Mouse (Mus musculus) olfactory bulb, adult 2 months (tissue): ENCODE measurements around the gene Pkp4. TPM values are rescaled to one million over a fixed set of nuclear protein-coding genes. Genes with fewer than 3 reads are reported as not detected.

ENCODE experiments used
- H3K27ac ChIP-seq: fragments of 200-500 bp; 2 replicates; pipeline ENCODE4 v1.5.1; 2012; ENCODE audit warnings: low read depth, low read length; ENCODE audit not compliant: insufficient read depth
- H3K4me1 ChIP-seq: fragments of 200-500 bp; 2 replicates; pipeline ENCODE4 v1.6.1; 2012; ENCODE audit warnings: low read length; ENCODE audit not compliant: control insufficient read depth, insufficient read depth
- H3K4me3 ChIP-seq: fragments of 200-500 bp; 2 replicates; pipeline ENCODE4 v1.5.1; 2012; ENCODE audit warnings: mild to moderate bottlenecking, low read depth, low read length, moderate library complexity; ENCODE audit not compliant: insufficient read depth
- CTCF ChIP-seq: fragments of 200-500 bp; IDR thresholded peaks from 2 replicates; pipeline ENCODE4 v1.5.1; 2012; ENCODE audit warnings: low read depth, mild to moderate bottlenecking, low read length, moderate library complexity; ENCODE audit not compliant: insufficient read depth
- POLR2A ChIP-seq: fragments of 200-500 bp; IDR thresholded peaks from 2 replicates; pipeline ENCODE4 v1.6.1; 2012; ENCODE audit warnings: mild to moderate bottlenecking, low read depth, low read length, moderate library complexity; ENCODE audit not compliant: insufficient read depth
- whole genome bisulfite sequencing: fragments of 180-500 bp; shearing (Covaris S2); methylation state at CpG from one replicate; pipeline ENCODE4 v1.1.7; 2018; 5-methylcytosine and 5-hydroxymethylcytosine counted together
- polyA plus RNA-seq: library from polyadenylated mRNA; stranded (reverse); fragments of >200 nt; gene quantifications from 2 replicates; pipeline ENCODE4 v1.2.4, GENCODE M21; 2012; ENCODE audit warnings: low replicate concordance; ENCODE audit not compliant: missing spikeins, insufficient read depth, insufficient read length

The Pkp4 gene
- polyA plus RNA-seq, 1 experiment: 318 TPM

- WGBS: 82% methylated on average over 3 of the region's 3 CpGs
- peaks cover 6% of the 10 kb centered on the region for H3K4me1 ChIP-seq
- TF ChIP-seq CTCF: no peak
- no peak overlapping the region for H3K4me3 ChIP-seq
- no peak overlapping the region for H3K27ac ChIP-seq
These were observed 139.2 kb downstream of the Pkp4 start for GRCm38 (mm10) chr2:59299831-59300230.

GRCm38 (mm10) chr2:59301671-59302070 lies 141.0 kb downstream of the Pkp4 start:
- no peak overlapping the region for H3K27ac ChIP-seq
- TF ChIP-seq POLR2A: no peak
- no peak for TF ChIP-seq CTCF
- H3K4me3 ChIP-seq: no peak overlapping the region
- H3K4me1 ChIP-seq: peaks cover 10% of the 10 kb centered on the region
- 24% methylated on average over 12 of the region's 12 CpGs for WGBS

GRCm38 (mm10) chr2:59302430-59302829 lies 141.8 kb downstream of the Pkp4 start:
- peaks cover 10% of the 10 kb centered on the region for H3K4me1 ChIP-seq
- H3K27ac ChIP-seq: no peak overlapping the region
- 58% methylated on average over 6 of the region's 6 CpGs for WGBS
- H3K4me3 ChIP-seq: no peak overlapping the region
- TF ChIP-seq POLR2A (no peak), CTCF (no peak)

GRCm38 (mm10) chr2:59303530-59304063 lies 142.9 kb downstream of the Pkp4 start:
- Histone ChIP-seq H3K27ac (no peak overlapping the region), H3K4me1 (peaks cover 10% of the 10 kb centered on the region), H3K4me3 (no peak overlapping the region)
- 88% methylated on average over 12 of the region's 12 CpGs for WGBS
- TF ChIP-seq CTCF: no peak
- no peak for TF ChIP-seq POLR2A

- TF ChIP-seq POLR2A: no peak
- WGBS: 95% methylated on average over 8 of the region's 8 CpGs
- no peak overlapping the region for H3K4me3 ChIP-seq
- peaks cover 6% of the 10 kb centered on the region for H3K4me1 ChIP-seq
- H3K27ac ChIP-seq: no peak overlapping the region
These were observed 146.7 kb downstream of the Pkp4 start for GRCm38 (mm10) chr2:59307302-59307701.

- 97% methylated on average over 19 of the region's 19 CpGs for WGBS
- H3K4me3 ChIP-seq: no peak overlapping the region
- no peak overlapping the region for H3K27ac ChIP-seq
- H3K4me1 ChIP-seq: peaks cover 9% of the 10 kb centered on the region
- no peak for TF ChIP-seq POLR2A
- no peak for TF ChIP-seq CTCF
These were observed 147.4 kb downstream of the Pkp4 start for GRCm38 (mm10) chr2:59308055-59308454.

- TF ChIP-seq CTCF (no peak), POLR2A (no peak)
- peaks cover 6% of the 10 kb centered on the region; the same call in 1 of the 2 replicates for H3K4me1 ChIP-seq
- no peak overlapping the region for H3K4me3 ChIP-seq
- H3K27ac ChIP-seq: no peak overlapping the region
- 55% methylated on average over 6 of the region's 6 CpGs for WGBS
These were observed 152.6 kb downstream of the Pkp4 start for GRCm38 (mm10) chr2:59313293-59313692.

- Histone ChIP-seq H3K27ac (no peak overlapping the region), H3K4me1 (0 out of 2 replicates have a peak, but pooled peaks cover 3% of the 10 kb centered on the region), H3K4me3 (no peak overlapping the region)
- WGBS: 98% methylated on average over 1 of the region's 1 CpGs
- TF ChIP-seq POLR2A: no peak
- no peak for TF ChIP-seq CTCF
These were observed 158.0 kb downstream of the Pkp4 start for GRCm38 (mm10) chr2:59318631-59319030.

GRCm38 (mm10) chr2:59327946-59328345 lies 167.3 kb downstream of the Pkp4 start:
- no peak overlapping the region for H3K4me3 ChIP-seq
- H3K27ac ChIP-seq: no peak overlapping the region
- no peaks in the 10 kb centered on the region for H3K4me1 ChIP-seq
- TF ChIP-seq POLR2A: no peak
- no peak for TF ChIP-seq CTCF
- WGBS: 95% methylated on average over 5 of the region's 5 CpGs

- 77% methylated on average over 9 of the region's 9 CpGs for whole genome bisulfite sequencing
- no peak overlapping the region for H3K27ac ChIP-seq
- no peak for TF ChIP-seq CTCF
- TF ChIP-seq POLR2A: no peak
- no peak overlapping the region for H3K4me3 ChIP-seq
- no peaks in the 10 kb centered on the region for H3K4me1 ChIP-seq
These were observed 170.4 kb downstream of the Pkp4 start for GRCm38 (mm10) chr2:59331093-59331492.
